Mouse (Mus musculus) embryonic facial prominence, embryonic 10.5 days (tissue): Measurements from ENCODE around the gene Hba-a1. TPM values are rescaled to one million over a fixed set of nuclear protein-coding genes. Genes with fewer than 3 reads are reported as not detected.

Experiments used
- polyA plus RNA-seq: library from polyadenylated mRNA; unstranded; fragments of >200 nt; fragmentation: Nextera tagmentation; extraction: Ambion mirVana; gene quantifications from 2 replicates; pipeline ENCODE4 v1.2.1, GENCODE M21; 2016

Gene Hba-a1
- polyA plus RNA-seq, 1 experiment from 2014 or later, result 2,000 TPM

Other genes starting within 250 kb of the Hba-a1 start
- 0.05 TPM in 1 of 2 replicates, not detected in the other for gene Il9r, start 83.2 kb upstream of the Hba-a1 start, polyA plus RNA-seq
- 102 and 106 TPM in 2 replicates for gene Snrnp25, start 78.1 kb upstream of the Hba-a1 start, polyA plus RNA-seq
- gene Rhbdf1, start 61.2 kb upstream of the Hba-a1 start, polyA plus RNA-seq, result 32.2 and 33.1 TPM in 2 replicates
- 31.3 and 33.2 TPM in 2 replicates for gene Mpg, start 57.0 kb upstream of the Hba-a1 start, polyA plus RNA-seq
- 45.9 and 47.8 TPM in 2 replicates for gene Nprl3, start 15.8 kb upstream of the Hba-a1 start, polyA plus RNA-seq
- 2,457 and 2,745 TPM in 2 replicates for gene Hba-x, start 7.1 kb upstream of the Hba-a1 start, polyA plus RNA-seq
- 3.9 and 6.1 TPM in 2 replicates for gene Hbq1b, start 3.5 kb downstream of the Hba-a1 start, polyA plus RNA-seq
- gene Hba-a2, start 13.0 kb downstream of the Hba-a1 start, polyA plus RNA-seq, result 3,087 and 3,755 TPM in 2 replicates
- not detected in 2 replicates for gene Hbq1a, start 16.6 kb downstream of the Hba-a1 start, polyA plus RNA-seq
- gene Sh3pxd2b, start 64.3 kb downstream of the Hba-a1 start, polyA plus RNA-seq, result 28.3 and 29.6 TPM in 2 replicates
- 75.2 and 84.0 TPM in 2 replicates for gene Ubtd2, start 171.9 kb downstream of the Hba-a1 start, polyA plus RNA-seq
- gene Efcab9, start 248.6 kb downstream of the Hba-a1 start, polyA plus RNA-seq, result 0.39 TPM in 1 of 2 replicates, not detected in the other
- gene Stk10, start 249.8 kb downstream of the Hba-a1 start, polyA plus RNA-seq, result 2.2 and 3.0 TPM in 2 replicates